Mouse (Mus musculus): ENCODE measurements around the gene Zfp536. TPM values are rescaled to one million over a fixed set of nuclear protein-coding genes. Genes with fewer than 3 reads are reported as not detected.
A peak's percentile ranks its signal among the peaks of the same experiment; 100 is the strongest.

Zfp536 gene
- polyA plus RNA-seq (2015; fragmentation: Nextera tagmentation; extraction: Ambion mirVana), result 2.9 and 3.3 TPM in 2 replicates

DNA sequence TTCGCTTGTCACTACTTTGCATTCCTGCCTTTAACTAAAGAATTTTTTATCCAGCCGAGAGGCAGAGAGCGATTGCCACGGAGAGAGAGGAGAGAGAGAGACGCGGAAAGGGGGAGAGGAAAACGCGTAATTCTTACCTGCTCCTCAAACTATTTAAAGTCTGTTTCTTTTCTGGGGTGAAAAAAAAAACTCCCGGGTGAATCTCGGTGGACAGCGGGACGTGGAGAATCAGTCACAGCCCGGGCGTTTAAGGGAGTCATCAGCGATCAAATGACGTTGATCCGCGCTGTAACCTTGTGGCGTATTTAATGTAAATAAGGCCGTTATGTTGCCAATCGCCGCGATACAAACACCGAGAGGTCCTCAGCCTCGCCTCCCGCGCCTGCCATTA is at the start of gene Zfp536:
TSS of gene Zfp536 (minus strand) at position 330 of the 391 bp plus-strand sequence.
- ATAC-seq, result no peak
- no peaks in the 10 kb centered on the region for H3K9me3 ChIP-seq (ENCODE audit: control insufficient read depth)
- no peak for TF ChIP-seq CTCF (IDR thresholded peaks at IDR 0.05; ENCODE audit: low read depth)
- under 1% methylated on average over 27 of the region's 27 CpGs for WGBS
- H3K27ac ChIP-seq (ENCODE audit: low read depth, low read length), result no peak within 1 kb of the TSS
- no peaks in the 10 kb centered on the region for H3K4me1 ChIP-seq (replicated peaks; ENCODE audit: control insufficient read depth, insufficient read depth, low read length)
- H3K27me3 ChIP-seq (replicated peaks; ENCODE audit: control insufficient read depth, insufficient read depth, low read length), result peaks cover 70% of the 10 kb centered on the region
- peak within 1 kb of the TSS; percentile 47 for H3K4me3 ChIP-seq (ENCODE audit: low read depth, low read length)
- H3K36me3 ChIP-seq (ENCODE audit: control insufficient read depth, insufficient read depth), result no peaks in the 10 kb centered on the region
- H3K9ac ChIP-seq (ENCODE audit: low read depth, low read length), result 0 out of 2 replicates have a peak within 1 kb of the TSS, but pooled peaks have one; percentile 11
- peak within 1 kb of the TSS; percentile 80 for H3K4me2 ChIP-seq (replicated peaks; ENCODE audit: low read depth)

DNA sequence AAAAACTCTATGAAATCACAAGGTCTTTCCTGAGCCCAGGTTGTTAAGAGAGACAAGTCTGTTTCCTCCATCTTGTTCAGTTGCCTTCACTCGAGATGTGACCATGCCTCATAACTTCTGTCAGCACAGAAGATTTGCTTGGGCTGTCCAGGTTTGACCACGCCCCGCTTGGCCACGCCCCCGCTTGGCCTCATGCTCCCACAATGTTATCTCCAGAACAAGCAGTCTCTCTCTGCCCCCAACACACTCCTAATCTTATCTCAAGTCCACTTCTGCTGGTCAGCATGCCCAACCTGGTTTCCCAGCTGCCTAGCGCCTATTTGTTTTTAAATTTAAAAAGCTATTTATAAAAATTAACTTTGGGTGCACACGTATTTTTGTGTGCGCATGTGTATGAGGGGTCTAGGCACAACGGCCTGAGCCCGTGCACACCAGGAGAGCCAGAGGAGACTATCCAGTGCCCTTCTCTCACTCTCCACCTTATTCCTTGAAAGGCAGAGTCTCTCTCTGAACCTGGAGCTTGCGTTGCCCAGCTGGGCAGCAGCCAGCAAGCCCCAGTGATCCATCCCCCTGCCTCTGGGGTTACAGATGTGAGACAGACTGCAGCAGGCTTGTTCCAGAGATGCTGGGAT is 47.3 kb upstream of the Zfp536 start:
- Histone ChIP-seq H3K27me3 (replicated peaks; ENCODE audit: control insufficient read depth, insufficient read depth, low read length) (no peaks in the 10 kb centered on the region), H3K4me2 (replicated peaks; ENCODE audit: low read depth) (no peak overlapping the region), H3K4me3 (ENCODE audit: low read depth, low read length) (no peak overlapping the region), H3K36me3 (ENCODE audit: control insufficient read depth, insufficient read depth) (no peaks in the 10 kb centered on the region), H3K9ac (ENCODE audit: low read depth, low read length) (no peak overlapping the region), H3K4me1 (replicated peaks; ENCODE audit: control insufficient read depth, insufficient read depth, low read length) (no peaks in the 10 kb centered on the region), H3K27ac (ENCODE audit: low read depth, low read length) (no peak overlapping the region), H3K9me3 (ENCODE audit: control insufficient read depth) (no peaks in the 10 kb centered on the region)
- no peak for ATAC-seq
- WGBS, result 50% methylated on average over 11 of the region's 11 CpGs
- TF ChIP-seq CTCF (IDR thresholded peaks at IDR 0.05; ENCODE audit: low read depth), result no peak

GRCm38 (mm10) chr7:37818631-37819340 is 45.3 kb upstream of the Zfp536 start:
- Histone ChIP-seq H3K4me2 (replicated peaks; ENCODE audit: low read depth) (no peak overlapping the region), H3K4me3 (ENCODE audit: low read depth, low read length) (no peak overlapping the region), H3K4me1 (replicated peaks; ENCODE audit: control insufficient read depth, insufficient read depth, low read length) (no peaks in the 10 kb centered on the region), H3K27ac (ENCODE audit: low read depth, low read length) (no peak overlapping the region), H3K36me3 (ENCODE audit: control insufficient read depth, insufficient read depth) (no peaks in the 10 kb centered on the region), H3K9ac (ENCODE audit: low read depth, low read length) (no peak overlapping the region), H3K9me3 (ENCODE audit: control insufficient read depth) (no peaks in the 10 kb centered on the region), H3K27me3 (replicated peaks; ENCODE audit: control insufficient read depth, insufficient read depth, low read length) (no peaks in the 10 kb centered on the region)
- WGBS, result 87% methylated on average over 8 of the region's 8 CpGs
- no peak for ATAC-seq
- no peak for TF ChIP-seq CTCF (IDR thresholded peaks at IDR 0.05; ENCODE audit: low read depth)

GRCm38 (mm10) chr7:37816901-37817300 is 43.5 kb upstream of the Zfp536 start:
- Histone ChIP-seq H3K27me3 (replicated peaks; ENCODE audit: control insufficient read depth, insufficient read depth, low read length) (no peaks in the 10 kb centered on the region), H3K36me3 (ENCODE audit: control insufficient read depth, insufficient read depth) (no peaks in the 10 kb centered on the region), H3K4me1 (replicated peaks; ENCODE audit: control insufficient read depth, insufficient read depth, low read length) (no peaks in the 10 kb centered on the region), H3K27ac (ENCODE audit: low read depth, low read length) (no peak overlapping the region), H3K9me3 (ENCODE audit: control insufficient read depth) (no peaks in the 10 kb centered on the region), H3K4me2 (replicated peaks; ENCODE audit: low read depth) (no peak overlapping the region), H3K4me3 (ENCODE audit: low read depth, low read length) (no peak overlapping the region), H3K9ac (ENCODE audit: low read depth, low read length) (no peak overlapping the region)
- no peak for TF ChIP-seq CTCF (IDR thresholded peaks at IDR 0.05; ENCODE audit: low read depth)
- no peak for ATAC-seq
- WGBS, result 86% methylated on average over 7 of the region's 7 CpGs

GRCm38 (mm10) chr7:37814844-37815406 is 41.5 kb upstream of the Zfp536 start:
- Histone ChIP-seq H3K36me3 (ENCODE audit: control insufficient read depth, insufficient read depth) (no peaks in the 10 kb centered on the region), H3K4me3 (ENCODE audit: low read depth, low read length) (no peak overlapping the region), H3K4me2 (replicated peaks; ENCODE audit: low read depth) (no peak overlapping the region), H3K9ac (ENCODE audit: low read depth, low read length) (no peak overlapping the region), H3K9me3 (ENCODE audit: control insufficient read depth) (no peaks in the 10 kb centered on the region), H3K27ac (ENCODE audit: low read depth, low read length) (no peak overlapping the region), H3K27me3 (replicated peaks; ENCODE audit: control insufficient read depth, insufficient read depth, low read length) (no peaks in the 10 kb centered on the region), H3K4me1 (replicated peaks; ENCODE audit: control insufficient read depth, insufficient read depth, low read length) (no peaks in the 10 kb centered on the region)
- 37% methylated on average over 8 of the region's 8 CpGs for WGBS
- TF ChIP-seq CTCF (IDR thresholded peaks at IDR 0.05; ENCODE audit: low read depth), result no peak
- no peak for ATAC-seq

DNA sequence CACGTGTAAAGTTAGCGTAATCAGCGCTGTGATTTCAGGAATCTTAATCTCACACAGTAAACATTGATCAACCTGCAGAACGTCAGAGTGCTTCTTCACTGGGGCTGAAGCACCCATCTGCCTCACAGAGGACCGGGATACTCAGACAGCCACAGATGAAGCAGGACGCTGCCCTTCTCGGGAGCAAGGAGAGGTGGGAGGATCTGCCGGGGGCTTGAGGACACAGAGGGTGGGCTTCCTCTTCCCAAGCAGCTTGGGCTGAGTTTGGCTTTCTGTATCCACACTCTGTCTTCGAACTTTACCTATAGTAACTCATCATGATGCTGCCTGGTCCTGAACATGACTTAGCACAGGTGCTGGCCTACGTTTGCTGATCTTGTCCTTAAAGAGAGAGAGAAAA is 40.2 kb upstream of the Zfp536 start:
- ATAC-seq, result no peak
- no peak overlapping the region for H3K9ac ChIP-seq (ENCODE audit: low read depth, low read length)

More for the DNA sequence above, 40.2 kb upstream of the Zfp536 start:
- H3K4me1 ChIP-seq (replicated peaks; ENCODE audit: control insufficient read depth, insufficient read depth, low read length), result no peaks in the 10 kb centered on the region
- no peaks in the 10 kb centered on the region for H3K36me3 ChIP-seq (ENCODE audit: control insufficient read depth, insufficient read depth)
- 58% methylated on average over 10 of the region's 10 CpGs for WGBS
- H3K9me3 ChIP-seq (ENCODE audit: control insufficient read depth), result no peaks in the 10 kb centered on the region
- no peak overlapping the region for H3K27ac ChIP-seq (ENCODE audit: low read depth, low read length)
- H3K4me3 ChIP-seq (ENCODE audit: low read depth, low read length), result no peak overlapping the region
- H3K4me2 ChIP-seq (replicated peaks; ENCODE audit: low read depth), result no peak overlapping the region
- H3K27me3 ChIP-seq (replicated peaks; ENCODE audit: control insufficient read depth, insufficient read depth, low read length), result no peaks in the 10 kb centered on the region
- TF ChIP-seq CTCF (IDR thresholded peaks at IDR 0.05; ENCODE audit: low read depth), result no peak
